Mouse (Mus musculus): ENCODE results near the gene Mfng.

Mfng gene

DNA sequence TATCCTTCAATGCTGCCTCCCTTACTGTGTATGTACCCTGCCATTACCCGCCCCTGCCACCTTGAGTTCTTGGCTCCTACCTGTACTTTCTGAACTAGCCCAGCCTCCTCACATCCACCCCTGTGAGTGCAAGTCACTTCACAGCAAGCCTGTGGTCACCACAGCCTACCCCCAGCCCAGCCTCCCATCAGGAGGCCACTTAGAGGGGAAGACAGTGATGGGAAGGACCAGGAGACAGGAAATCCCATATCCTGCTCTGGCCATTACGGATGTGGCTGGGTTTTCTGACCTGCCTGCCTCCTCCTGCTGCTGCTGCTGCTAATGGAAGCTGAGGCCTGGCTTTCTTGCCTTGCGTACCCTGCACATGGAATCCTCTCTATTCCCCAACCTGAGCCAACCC is 14.8 kb upstream of the Mfng start:
- ATAC-seq (ENCODE audit: insufficient number of reproducible peaks, low FRiP score, low TSS enrichment): no peak

DNA sequence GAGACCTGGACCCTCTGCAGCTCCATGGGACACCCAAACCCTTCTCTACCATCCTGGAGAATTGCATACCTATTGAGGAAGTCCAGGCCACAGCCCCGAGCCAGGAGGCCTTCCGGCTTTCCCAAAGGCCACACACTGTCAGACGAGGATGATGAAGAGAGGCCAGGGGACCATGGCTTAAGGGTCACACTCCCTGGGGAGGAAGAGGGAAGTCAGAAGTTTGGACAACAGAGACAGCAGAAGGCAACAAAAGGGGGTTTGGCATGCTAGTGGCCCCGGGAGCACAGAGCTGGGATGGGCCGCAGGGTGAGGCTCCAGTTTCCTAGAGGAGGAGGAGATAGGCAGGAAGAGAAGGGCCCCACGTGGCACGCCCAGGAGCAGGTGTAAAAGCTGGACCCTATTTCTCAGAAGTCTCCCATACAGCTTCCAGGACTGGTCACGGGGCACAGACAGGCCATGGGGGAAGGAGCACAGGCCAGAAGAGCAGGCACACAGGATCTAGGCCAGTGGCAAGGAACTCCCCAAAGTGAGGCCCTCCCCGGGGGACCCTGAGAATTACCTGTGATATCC is 14.1 kb upstream of the Mfng start:
- no peak for ATAC-seq (ENCODE audit: insufficient number of reproducible peaks, low FRiP score, low TSS enrichment)

- no peak for ATAC-seq (ENCODE audit: insufficient number of reproducible peaks, low FRiP score, low TSS enrichment)
Measured at GRCm38 (mm10) chr15:78786411-78786818, 13.1 kb upstream of the Mfng start.

- ATAC-seq (ENCODE audit: insufficient number of reproducible peaks, low FRiP score, low TSS enrichment): no peak
Measured at GRCm38 (mm10) chr15:78785961-78786360, 12.7 kb upstream of the Mfng start.

- no peak for ATAC-seq (ENCODE audit: insufficient number of reproducible peaks, low FRiP score, low TSS enrichment)
Measured at GRCm38 (mm10) chr15:78785258-78785657, 12.0 kb upstream of the Mfng start.

GRCm38 (mm10) chr15:78784520-78784919 is 11.2 kb upstream of the Mfng start:
- no peak for ATAC-seq (ENCODE audit: insufficient number of reproducible peaks, low FRiP score, low TSS enrichment)

- ATAC-seq (ENCODE audit: insufficient number of reproducible peaks, low FRiP score, low TSS enrichment): no peak
Measured at GRCm38 (mm10) chr15:78782348-78783103, 9.3 kb upstream of the Mfng start.

- no peak for ATAC-seq (ENCODE audit: insufficient number of reproducible peaks, low FRiP score, low TSS enrichment)
Measured at GRCm38 (mm10) chr15:78780908-78781307, 7.6 kb upstream of the Mfng start.

GRCm38 (mm10) chr15:78780359-78780758 is 7.1 kb upstream of the Mfng start:
- no peak for ATAC-seq (ENCODE audit: insufficient number of reproducible peaks, low FRiP score, low TSS enrichment)

DNA sequence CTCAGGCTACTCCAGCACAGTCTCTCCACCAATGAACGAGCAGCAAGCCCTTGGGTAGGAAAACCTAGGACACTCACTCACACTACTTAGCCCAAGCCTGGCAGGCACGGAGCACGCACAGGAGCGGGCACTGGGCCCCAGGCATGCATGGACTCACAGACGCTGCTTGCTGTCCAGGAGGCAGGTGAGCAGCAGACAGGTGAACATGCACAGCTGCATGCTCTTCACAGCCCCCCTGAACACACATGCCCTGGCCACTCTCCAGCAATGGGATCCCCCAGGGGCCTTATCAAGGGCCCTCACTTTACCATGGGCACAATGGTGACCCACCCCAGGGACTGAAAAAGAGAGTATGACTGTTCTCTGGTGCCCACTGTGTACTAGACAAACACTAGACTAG is 6.4 kb upstream of the Mfng start:
- ATAC-seq (ENCODE audit: insufficient number of reproducible peaks, low FRiP score, low TSS enrichment): no peak

- no peak for ATAC-seq (ENCODE audit: insufficient number of reproducible peaks, low FRiP score, low TSS enrichment)
Measured at GRCm38 (mm10) chr15:78779253-78779652, 6.0 kb upstream of the Mfng start.

DNA sequence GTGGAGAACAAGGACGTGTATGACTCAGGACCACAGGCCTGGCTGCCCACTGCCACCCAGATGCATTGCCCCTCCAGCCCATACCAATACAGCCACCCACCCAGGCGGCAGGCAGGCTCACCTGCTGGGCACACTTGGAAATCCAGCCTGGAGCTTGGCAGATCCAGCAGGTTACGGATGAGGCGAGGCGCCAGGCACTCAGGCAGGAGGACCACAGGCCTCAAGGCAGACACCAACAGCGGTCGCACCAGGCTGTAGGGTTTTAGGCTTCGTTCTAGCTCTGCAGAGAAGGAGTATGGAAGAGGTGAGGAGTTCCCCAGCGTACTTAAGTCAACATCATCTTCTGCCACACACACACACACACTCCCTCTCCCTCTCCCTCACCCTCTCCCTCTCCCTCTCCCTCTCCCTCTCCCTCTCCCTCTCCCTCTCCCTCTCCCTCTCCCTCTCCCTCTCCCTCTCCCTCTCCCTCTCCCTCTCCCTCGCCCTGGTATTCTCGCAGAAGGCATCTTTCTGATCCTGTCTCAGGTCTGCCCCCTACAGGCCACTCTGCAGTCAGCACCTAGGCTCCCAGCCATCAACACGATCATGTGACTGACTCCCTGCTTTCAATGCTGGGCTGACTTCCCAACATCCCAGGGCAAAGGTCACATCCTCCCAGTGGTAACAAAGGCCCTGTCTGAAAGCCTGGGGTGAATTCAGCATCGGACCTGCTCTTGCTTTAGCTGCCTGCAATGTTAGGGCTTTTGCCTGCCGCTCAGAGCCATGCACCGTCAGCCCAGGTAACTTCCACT is 5.0 kb upstream of the Mfng start:
- ATAC-seq (ENCODE audit: insufficient number of reproducible peaks, low FRiP score, low TSS enrichment): 0 out of 2 replicates have a peak, but pooled peaks have one; percentile 42

DNA sequence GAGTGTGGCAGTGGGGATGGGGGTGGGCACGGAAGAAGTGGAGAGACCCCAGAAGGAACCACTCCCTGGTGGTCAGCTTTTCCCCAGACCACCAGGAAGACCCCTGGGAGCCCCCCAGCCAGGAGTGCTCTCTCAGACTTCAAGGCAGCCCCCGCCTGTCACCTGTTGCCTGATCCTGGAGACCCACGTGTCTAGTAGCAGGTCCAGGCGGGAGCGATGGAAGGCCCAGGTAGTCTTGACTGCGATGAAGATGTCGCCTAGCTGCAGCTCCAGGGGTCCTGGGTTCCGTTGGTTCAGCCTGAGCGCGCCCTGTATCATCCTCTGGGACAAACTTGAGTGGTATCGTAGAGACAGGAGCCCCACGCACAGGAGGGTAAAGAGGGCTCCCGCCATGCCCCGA is 419 bp downstream of the Mfng start:
- no peak for ATAC-seq (ENCODE audit: insufficient number of reproducible peaks, low FRiP score, low TSS enrichment)

GRCm38 (mm10) chr15:78772368-78772763 is 909 bp downstream of the Mfng start:
- no peak for ATAC-seq (ENCODE audit: insufficient number of reproducible peaks, low FRiP score, low TSS enrichment)

DNA sequence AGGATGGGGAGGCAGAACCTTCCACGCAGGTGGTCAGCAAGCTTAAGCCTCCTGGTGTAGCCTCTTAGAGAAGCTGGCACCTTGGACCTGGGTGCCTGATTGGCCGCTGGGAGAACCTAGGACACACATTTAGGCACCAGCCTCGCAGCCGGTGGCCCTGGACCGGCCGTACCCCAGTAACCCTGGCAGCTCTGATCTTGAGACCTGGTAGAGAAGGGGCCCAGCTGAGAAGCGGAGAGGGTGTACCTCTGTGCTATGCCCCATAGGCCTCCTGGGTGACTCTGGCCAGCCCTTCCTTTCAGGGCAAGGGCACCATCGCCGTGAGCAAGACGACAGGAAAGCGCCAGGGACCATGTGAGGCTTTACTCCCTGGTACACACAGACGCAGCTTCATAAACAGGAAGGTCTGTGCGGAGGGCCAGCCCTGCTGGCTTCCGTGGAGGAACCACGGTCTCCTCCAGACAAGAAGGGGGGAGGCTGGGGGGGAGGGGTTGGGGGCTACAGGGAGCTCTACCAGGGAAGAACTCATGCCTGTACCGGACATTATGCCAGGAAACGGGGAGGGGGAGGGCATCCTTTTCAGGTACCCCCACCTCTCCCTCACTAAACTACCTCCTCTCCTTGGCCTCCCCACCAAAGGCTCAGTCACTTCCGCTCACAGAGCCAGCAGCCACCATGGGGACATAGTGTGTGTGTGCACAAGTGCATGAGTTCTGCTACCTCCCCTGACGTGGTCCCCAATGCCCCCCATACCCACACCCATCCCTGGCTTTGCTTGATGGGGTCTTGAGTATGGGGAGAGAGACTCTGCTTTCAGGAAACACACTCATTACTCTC is 1.5 kb downstream of the Mfng start:
- no peak for ATAC-seq (ENCODE audit: insufficient number of reproducible peaks, low FRiP score, low TSS enrichment)

DNA sequence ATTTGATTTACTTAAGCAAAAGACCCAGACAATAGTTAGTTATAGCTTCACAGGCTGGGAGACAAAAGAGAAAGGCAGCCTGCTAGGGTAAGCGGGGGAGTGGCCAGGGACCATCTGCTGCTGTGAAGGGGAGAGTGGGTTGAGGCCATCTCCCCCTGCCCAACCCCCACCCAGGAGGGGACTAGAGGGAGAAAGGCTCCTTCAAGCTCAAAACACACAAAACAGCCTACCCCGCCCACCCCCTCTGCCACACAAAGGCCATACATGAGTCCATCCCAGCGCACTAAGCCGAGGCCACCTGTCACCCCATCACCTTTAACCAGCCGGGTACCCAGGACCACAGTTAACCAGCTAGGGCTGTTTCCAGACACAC is 2.3 kb downstream of the Mfng start:
- no peak for ATAC-seq (ENCODE audit: insufficient number of reproducible peaks, low FRiP score, low TSS enrichment)

DNA sequence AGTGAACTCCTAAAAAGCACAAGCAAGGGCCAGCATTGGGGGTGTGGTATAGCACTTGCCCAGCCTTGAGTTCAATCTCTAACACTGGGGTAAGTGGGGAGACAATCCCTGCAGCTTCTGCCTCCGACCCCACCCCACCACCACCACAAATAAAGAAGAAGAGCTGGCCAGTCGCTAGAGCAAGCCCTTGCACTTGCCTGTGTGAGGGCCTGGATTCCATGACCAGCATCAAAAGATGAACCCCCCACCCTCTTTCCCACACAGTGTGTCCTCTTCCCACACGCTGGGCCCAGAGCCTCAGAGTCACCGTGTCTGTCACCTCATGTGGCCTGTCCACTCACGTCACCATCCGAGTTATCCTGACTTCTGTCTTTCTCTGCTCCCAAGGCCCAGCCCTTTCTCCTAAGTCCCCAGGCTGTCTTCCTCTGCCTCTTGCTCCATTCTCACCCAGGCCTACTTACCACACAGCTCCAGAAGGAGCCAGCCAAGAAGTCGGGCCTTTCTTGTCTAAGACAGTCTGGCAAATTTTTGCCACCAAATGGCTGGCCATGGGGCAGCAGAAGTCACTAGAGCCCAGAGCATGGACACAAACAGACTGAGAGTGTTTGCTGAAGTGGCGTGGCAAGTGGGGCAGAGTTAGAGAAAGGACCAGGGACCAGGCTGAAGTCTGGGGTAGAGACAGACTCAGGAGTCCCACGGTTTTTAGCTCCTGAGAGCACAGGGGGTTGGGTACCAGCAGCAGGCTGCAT is 2.9 kb downstream of the Mfng start:
- no peak for ATAC-seq (ENCODE audit: insufficient number of reproducible peaks, low FRiP score, low TSS enrichment)

- no peak for ATAC-seq (ENCODE audit: insufficient number of reproducible peaks, low FRiP score, low TSS enrichment)
Measured at GRCm38 (mm10) chr15:78769064-78769463, 4.2 kb downstream of the Mfng start.

- ATAC-seq (ENCODE audit: insufficient number of reproducible peaks, low FRiP score, low TSS enrichment): no peak
Measured at GRCm38 (mm10) chr15:78763704-78764103, 9.6 kb downstream of the Mfng start.

- no peak for ATAC-seq (ENCODE audit: insufficient number of reproducible peaks, low FRiP score, low TSS enrichment)
Measured at GRCm38 (mm10) chr15:78763210-78763609, 10.1 kb downstream of the Mfng start.
